Mouse (Mus musculus): ENCODE measurements around the gene Pf4.

DNA sequence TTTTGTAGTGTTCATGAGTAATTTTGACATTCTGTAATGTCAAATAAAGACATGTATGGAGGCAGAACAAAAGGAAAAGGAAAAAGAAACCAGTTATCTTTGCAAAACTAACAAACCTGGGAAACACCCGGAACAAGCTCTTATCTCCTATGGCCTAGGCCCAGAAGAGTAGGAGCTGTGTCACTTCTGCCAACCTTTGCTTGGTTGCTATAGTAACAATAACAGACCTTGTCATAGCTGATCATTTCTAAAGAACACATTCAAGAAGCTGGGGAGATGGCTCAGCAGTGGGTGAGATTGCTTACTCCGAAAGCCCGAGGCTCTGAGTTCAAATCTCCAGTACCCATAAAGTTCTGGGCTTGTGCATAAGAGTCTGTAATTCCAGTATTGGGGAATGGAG, 49.6 kb upstream of the Pf4 start:
- TF ChIP-seq POLR2A (IDR thresholded peaks at IDR 0.05; ENCODE audit: control insufficient read depth, low read depth, low read length) (no peak), CTCF (IDR thresholded peaks at IDR 0.05; ENCODE audit: control insufficient read depth, insufficient read depth, insufficient replicate concordance, low read depth, low read length) (no peak)

All from testis, adult 2 months (tissue).